Mouse (Mus musculus): Measurements from ENCODE around the gene Rab6a. TPM values are rescaled to one million over a fixed set of nuclear protein-coding genes. Genes with fewer than 3 reads are reported as not detected.
A peak's percentile ranks its signal among the peaks of the same experiment; 100 is the strongest.

Gene Rab6a
- total RNA-seq, 2 experiments from 2014 or later: 349 to 374 TPM

- peak; percentile 95 for TF ChIP-seq CTCF (conservative IDR thresholded peaks at IDR 0.05)
- 0 out of 2 replicates have a peak overlapping the region, but pooled peaks have one; percentile 37 for H3K27ac ChIP-seq
Measured at GRCm38 (mm10) chr7:100645147-100645546, 37.9 kb downstream of the Rab6a start.

GRCm38 (mm10) chr7:100649095-100649494 lies 41.9 kb downstream of the Rab6a start:
- no peak for TF ChIP-seq CTCF (conservative IDR thresholded peaks at IDR 0.05)
- Histone ChIP-seq H3K4me3 (no peak overlapping the region), H3K27ac (no peak overlapping the region)
- DNase-seq (ENCODE audit: low spot score in 2 of 2): no peak

More at GRCm38 (mm10) chr7:100645147-100645546, 37.9 kb downstream of the Rab6a start:
- DNase-seq (ENCODE audit: low spot score in 2 of 2): peak; percentile 66 to 77
- no peak overlapping the region for H3K4me3 ChIP-seq

GRCm38 (mm10) chr7:100649826-100650225 lies 42.6 kb downstream of the Rab6a start:
- no peak overlapping the region for H3K4me3 ChIP-seq
- TF ChIP-seq CTCF (conservative IDR thresholded peaks at IDR 0.05): no peak
- H3K27ac ChIP-seq: no peak overlapping the region
- DNase-seq (ENCODE audit: low spot score in 2 of 2): no peak

- TF ChIP-seq CTCF (conservative IDR thresholded peaks at IDR 0.05): no peak
- Histone ChIP-seq H3K4me3 (no peak overlapping the region), H3K27ac (no peak overlapping the region; the same call in 1 of the 2 replicates)
- no peak for DNase-seq (ENCODE audit: low spot score in 2 of 2)
Measured at GRCm38 (mm10) chr7:100650421-100650820, 43.2 kb downstream of the Rab6a start.

- Histone ChIP-seq H3K4me3 (no peak overlapping the region), H3K27ac (no peak overlapping the region; the same call in 1 of the 2 replicates)
- no peak for DNase-seq (ENCODE audit: low spot score in 2 of 2)
- TF ChIP-seq CTCF (conservative IDR thresholded peaks at IDR 0.05): no peak
Measured at GRCm38 (mm10) chr7:100651011-100651410, 43.8 kb downstream of the Rab6a start.

GRCm38 (mm10) chr7:100653480-100654266 lies 46.5 kb downstream of the Rab6a start:
- peak overlapping the region; percentile 92 for H3K27ac ChIP-seq

GRCm38 (mm10) chr7:100654441-100654840 lies 47.2 kb downstream of the Rab6a start:
- Histone ChIP-seq H3K4me3 (peak overlapping the region; percentile 1; the same call in 1 of the 2 replicates), H3K27ac (peak overlapping the region; percentile 92)
- TF ChIP-seq CTCF (conservative IDR thresholded peaks at IDR 0.05): no peak
- DNase-seq (ENCODE audit: low spot score in 2 of 2): no peak

More at GRCm38 (mm10) chr7:100653480-100654266, 46.5 kb downstream of the Rab6a start:
- DNase-seq (ENCODE audit: low spot score in 2 of 2): peak; percentile 54 to 68
- no peak for TF ChIP-seq CTCF (conservative IDR thresholded peaks at IDR 0.05)
- H3K4me3 ChIP-seq: no peak overlapping the region; the same call in 1 of the 2 replicates

GRCm38 (mm10) chr7:100656739-100657138 lies 49.5 kb downstream of the Rab6a start:
- TF ChIP-seq CTCF (conservative IDR thresholded peaks at IDR 0.05): no peak
- H3K4me3 ChIP-seq: peak overlapping the region; percentile 48
- peak overlapping the region; percentile 92 for H3K27ac ChIP-seq
- peak; percentile 60 to 72 for DNase-seq (ENCODE audit: low spot score in 2 of 2)

- no peak for TF ChIP-seq CTCF (conservative IDR thresholded peaks at IDR 0.05)
- Histone ChIP-seq H3K27ac (peak overlapping the region; percentile 92), H3K4me3 (peak overlapping the region; percentile 37)
- DNase-seq (ENCODE audit: low spot score in 2 of 2): no peak
Measured at GRCm38 (mm10) chr7:100658093-100658578, 50.9 kb downstream of the Rab6a start.

GRCm38 (mm10) chr7:100661264-100661663 lies 54.1 kb downstream of the Rab6a start:
- H3K4me3 ChIP-seq: no peak overlapping the region
- no peak overlapping the region for H3K27ac ChIP-seq
- no peak for DNase-seq (ENCODE audit: low spot score in 2 of 2)
- no peak for TF ChIP-seq CTCF (conservative IDR thresholded peaks at IDR 0.05)

- TF ChIP-seq CTCF (conservative IDR thresholded peaks at IDR 0.05): no peak
- peak within 1 kb of the TSS; percentile 3; the same call in 1 of the 2 replicates for H3K4me3 ChIP-seq
- no peak for DNase-seq (ENCODE audit: low spot score in 2 of 2)
- peak within 1 kb of the TSS; percentile 12; the same call in 1 of the 2 replicates for H3K27ac ChIP-seq
Measured at GRCm38 (mm10) chr7:100662231-100662630, 55.0 kb downstream of the Rab6a start, which contains the start of gene Plekhb1. Gene Plekhb1, minus strand, starts transcription at chr7:100662414.

- peak; percentile 99 for TF ChIP-seq CTCF (conservative IDR thresholded peaks at IDR 0.05)
- DNase-seq (ENCODE audit: low spot score in 2 of 2): peak; percentile 82 to 89
- Histone ChIP-seq H3K27ac (peak overlapping the region; percentile 37; the same call in 1 of the 2 replicates), H3K4me3 (peak overlapping the region; percentile 3; the same call in 1 of the 2 replicates)
Measured at GRCm38 (mm10) chr7:100663190-100663589, 56.0 kb downstream of the Rab6a start.

- Histone ChIP-seq H3K27ac (peak overlapping the region; percentile 37; the same call in 1 of the 2 replicates), H3K4me3 (no peak overlapping the region)
- no peak for DNase-seq (ENCODE audit: low spot score in 2 of 2)
- no peak for TF ChIP-seq CTCF (conservative IDR thresholded peaks at IDR 0.05)
Measured at GRCm38 (mm10) chr7:100663729-100664304, 56.6 kb downstream of the Rab6a start.
